Mouse (Mus musculus): ENCODE measurements around the gene Dkk3.

DNA sequence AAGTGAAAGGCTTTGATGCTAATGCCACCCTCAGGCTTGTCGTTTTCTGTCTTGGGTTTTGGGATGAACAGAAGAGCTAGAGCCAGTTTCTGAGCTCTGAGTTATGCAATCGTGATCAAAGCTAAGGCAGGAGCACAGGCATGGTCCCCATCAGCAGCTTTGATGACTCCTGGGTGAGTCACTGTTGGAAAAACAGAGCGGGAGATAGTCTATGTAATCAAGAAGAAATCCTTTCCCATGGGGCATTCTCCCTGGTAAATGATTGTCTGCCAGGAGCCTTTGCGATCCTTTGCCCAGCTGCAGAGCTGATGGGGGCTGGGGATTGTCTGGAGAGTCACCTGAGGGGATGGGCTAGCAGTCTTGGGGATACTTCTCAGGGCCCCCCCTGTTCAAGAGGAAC is 43.3 kb upstream of the Dkk3 start:
- TF ChIP-seq CTCF (IDR thresholded peaks at IDR 0.05; ENCODE audit: low read depth, low read length) (no peak), POLR2A (IDR thresholded peaks at IDR 0.05; ENCODE audit: extremely low read depth, insufficient read depth, low read length) (no peak)

Data from liver, adult 2 months (tissue).